Mouse (Mus musculus) cortical plate, adult 2 months (tissue): ENCODE measurements at regions not wholly inside any gene's neighbourhood (a gene's known extent, or its start where the extent isn't known, plus 50 kb on each side); places are given as distances from the start of the nearest gene placed in this dataset.

Source experiments
- CTCF ChIP-seq: fragments of 200-500 bp; IDR thresholded peaks from 2 replicates; pipeline ENCODE4 v1.5.1; 2011; ENCODE audit warnings: mild to moderate bottlenecking, control low read depth, low read length; ENCODE audit not compliant: insufficient read depth; ENCODE audit errors: extremely low read depth
- POLR2A ChIP-seq: fragments of 200-500 bp; IDR thresholded peaks from 2 replicates; pipeline ENCODE4 v1.6.1; 2011; ENCODE audit warnings: mild to moderate bottlenecking, low read length, control low read depth; ENCODE audit not compliant: insufficient read depth; ENCODE audit errors: extremely low read depth

GRCm38 (mm10) chr13:110754548-110754947 lies 359.7 kb downstream of the Plk2 start:
- no peak for TF ChIP-seq CTCF
- TF ChIP-seq POLR2A: no peak
